Mouse (Mus musculus): ENCODE measurements around the gene Plch1. TPM values are rescaled to one million over a fixed set of nuclear protein-coding genes. Genes with fewer than 3 reads are reported as not detected.

Plch1 gene
- polyA plus RNA-seq, 1 experiment from 2014 or later, result 34.0 TPM

GRCm38 (mm10) chr3:63805496-63805895 lies 93.8 kb downstream of the Plch1 start:
- no peak for ATAC-seq (ENCODE audit: low FRiP score, low read depth)
- WGBS, result 83% methylated on average over 2 of the region's 2 CpGs
- no peak overlapping the region for H3K4me3 ChIP-seq
- no peak overlapping the region for H3K9ac ChIP-seq (replicated peaks)
- no peak overlapping the region for H3K27ac ChIP-seq (replicated peaks)
- no peaks in the 10 kb centered on the region for H3K36me3 ChIP-seq
- no peaks in the 10 kb centered on the region for H3K4me1 ChIP-seq
- no peaks in the 10 kb centered on the region for H3K9me3 ChIP-seq
- H3K4me2 ChIP-seq (replicated peaks), result no peak overlapping the region
- no peaks in the 10 kb centered on the region for H3K27me3 ChIP-seq

DNA sequence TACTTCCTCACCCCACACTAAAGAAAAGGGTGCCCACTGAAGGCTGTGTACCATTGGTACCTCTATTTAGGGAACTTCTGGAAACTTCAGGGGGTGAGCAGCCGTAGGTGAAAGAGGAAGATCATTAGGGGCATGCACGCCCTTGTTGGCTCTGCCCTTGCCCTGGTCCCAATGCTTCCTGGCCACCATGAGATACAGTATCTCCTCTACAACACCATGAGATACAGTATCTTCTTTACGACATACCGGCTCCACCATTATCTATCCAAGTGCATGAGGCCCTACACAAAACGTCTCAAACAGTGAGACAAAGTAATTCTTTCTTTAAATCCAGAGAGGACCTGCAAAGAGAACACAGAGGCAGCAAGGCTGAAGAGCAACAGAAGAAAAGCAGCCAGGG lies 98.6 kb downstream of the Plch1 start:
- H3K9me3 ChIP-seq, result no peaks in the 10 kb centered on the region
- H3K27ac ChIP-seq (replicated peaks), result no peak overlapping the region
- no peak overlapping the region for H3K4me2 ChIP-seq (replicated peaks)
- H3K9ac ChIP-seq (replicated peaks), result no peak overlapping the region
- no peaks in the 10 kb centered on the region for H3K27me3 ChIP-seq
- H3K4me1 ChIP-seq, result 0 out of 2 replicates have a peak, but pooled peaks cover 3% of the 10 kb centered on the region
- no peak overlapping the region for H3K4me3 ChIP-seq
- H3K36me3 ChIP-seq, result no peaks in the 10 kb centered on the region
- 84% methylated on average over 5 of the region's 5 CpGs for WGBS
- no peak for ATAC-seq (ENCODE audit: low FRiP score, low read depth)

GRCm38 (mm10) chr3:63786805-63787365 lies 112.4 kb downstream of the Plch1 start:
- 44% methylated on average over 5 of the region's 5 CpGs for WGBS
- 0 out of 2 replicates have a peak, but pooled peaks have one; percentile 52 for ATAC-seq (ENCODE audit: low FRiP score, low read depth)
- H3K27ac ChIP-seq (replicated peaks), result no peak overlapping the region; the same call in 1 of the 2 replicates

GRCm38 (mm10) chr3:63772617-63773305 lies 126.5 kb downstream of the Plch1 start:
- no peaks in the 10 kb centered on the region for H3K27me3 ChIP-seq
- no peak overlapping the region for H3K9ac ChIP-seq (replicated peaks)
- WGBS, result 88% methylated on average over 7 of the region's 7 CpGs
- no peak overlapping the region for H3K27ac ChIP-seq (replicated peaks)
- no peaks in the 10 kb centered on the region for H3K9me3 ChIP-seq
- no peak overlapping the region for H3K4me2 ChIP-seq (replicated peaks)
- ATAC-seq (ENCODE audit: low FRiP score, low read depth), result no peak
- no peak overlapping the region for H3K4me3 ChIP-seq
- H3K36me3 ChIP-seq, result 0 out of 2 replicates have a peak, but pooled peaks cover 11% of the 10 kb centered on the region
- H3K4me1 ChIP-seq, result no peaks in the 10 kb centered on the region

More at GRCm38 (mm10) chr3:63786805-63787365, 112.4 kb downstream of the Plch1 start:
- Histone ChIP-seq H3K4me3 (no peak overlapping the region), H3K36me3 (no peaks in the 10 kb centered on the region), H3K9me3 (no peaks in the 10 kb centered on the region), H3K4me1 (peaks cover 12% of the 10 kb centered on the region; the same call in 1 of the 2 replicates), H3K4me2 (replicated peaks) (no peak overlapping the region), H3K27me3 (no peaks in the 10 kb centered on the region), H3K9ac (replicated peaks) (no peak overlapping the region)

- no peak overlapping the region for H3K9ac ChIP-seq (replicated peaks)
- H3K4me1 ChIP-seq, result no peaks in the 10 kb centered on the region
- no peaks in the 10 kb centered on the region for H3K27me3 ChIP-seq
- ATAC-seq (ENCODE audit: low FRiP score, low read depth), result no peak
- 0 out of 2 replicates have a peak, but pooled peaks cover 11% of the 10 kb centered on the region for H3K36me3 ChIP-seq
- no peak overlapping the region for H3K27ac ChIP-seq (replicated peaks)
- H3K4me2 ChIP-seq (replicated peaks), result no peak overlapping the region
- 73% methylated on average over 1 of the region's 1 CpGs for WGBS
- H3K9me3 ChIP-seq, result no peaks in the 10 kb centered on the region
- H3K4me3 ChIP-seq, result no peak overlapping the region
Observed at GRCm38 (mm10) chr3:63760821-63761220, 138.5 kb downstream of the Plch1 start.

- H3K27me3 ChIP-seq, result no peaks in the 10 kb centered on the region
- peaks cover 7% of the 10 kb centered on the region; the same call in 1 of the 2 replicates for H3K4me1 ChIP-seq
- 51% methylated on average over 2 of the region's 2 CpGs for WGBS
- peaks cover 29% of the 10 kb centered on the region for H3K36me3 ChIP-seq
- H3K9me3 ChIP-seq, result no peaks in the 10 kb centered on the region
- H3K9ac ChIP-seq (replicated peaks), result no peak overlapping the region
- H3K27ac ChIP-seq (replicated peaks), result peak overlapping the region; percentile 61
- no peak overlapping the region for H3K4me3 ChIP-seq
- no peak overlapping the region for H3K4me2 ChIP-seq (replicated peaks)
- no peak for ATAC-seq (ENCODE audit: low FRiP score, low read depth)
Observed at GRCm38 (mm10) chr3:63740073-63740472, 159.2 kb downstream of the Plch1 start.

DNA sequence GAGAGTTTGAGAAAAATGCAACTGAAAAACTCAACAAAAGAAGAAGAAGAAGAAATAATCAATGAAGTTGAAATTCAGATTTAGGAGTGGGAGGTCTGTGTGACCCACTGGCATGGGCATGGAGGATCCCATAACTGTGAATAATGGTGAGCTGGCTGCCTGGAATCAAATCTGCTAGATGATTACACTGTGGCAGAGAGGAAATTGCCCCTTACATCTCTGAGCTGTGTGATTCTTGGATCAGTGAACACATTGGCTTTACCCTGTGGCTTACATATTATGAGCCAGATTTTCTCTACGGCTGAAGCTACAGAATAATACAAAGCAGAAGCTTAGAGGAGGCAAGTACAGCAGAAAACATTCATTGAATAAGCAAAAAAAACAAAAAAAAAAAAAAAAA lies 170.9 kb downstream of the Plch1 start:
- Histone ChIP-seq H3K27me3 (no peaks in the 10 kb centered on the region), H3K9ac (replicated peaks) (no peak overlapping the region), H3K36me3 (0 out of 2 replicates have a peak, but pooled peaks cover 7% of the 10 kb centered on the region), H3K4me2 (replicated peaks) (no peak overlapping the region), H3K27ac (replicated peaks) (no peak overlapping the region), H3K4me1 (peaks cover 11% of the 10 kb centered on the region), H3K4me3 (no peak overlapping the region), H3K9me3 (no peaks in the 10 kb centered on the region)
- no peak for ATAC-seq (ENCODE audit: low FRiP score, low read depth)
- WGBS, result 61% methylated on average over 1 of the region's 1 CpGs

GRCm38 (mm10) chr3:63726667-63727342 lies 172.5 kb downstream of the Plch1 start:
- Histone ChIP-seq H3K9me3 (no peaks in the 10 kb centered on the region), H3K4me3 (no peak overlapping the region), H3K4me1 (peaks cover 11% of the 10 kb centered on the region), H3K9ac (replicated peaks) (no peak overlapping the region), H3K36me3 (peaks cover 11% of the 10 kb centered on the region; the same call in 1 of the 2 replicates), H3K27me3 (no peaks in the 10 kb centered on the region), H3K27ac (replicated peaks) (peak overlapping the region; percentile 75), H3K4me2 (replicated peaks) (no peak overlapping the region)
- WGBS, result 59% methylated on average over 4 of the region's 4 CpGs
- ATAC-seq (ENCODE audit: low FRiP score, low read depth), result peak; percentile 30; the same call in 1 of the 2 replicates

DNA sequence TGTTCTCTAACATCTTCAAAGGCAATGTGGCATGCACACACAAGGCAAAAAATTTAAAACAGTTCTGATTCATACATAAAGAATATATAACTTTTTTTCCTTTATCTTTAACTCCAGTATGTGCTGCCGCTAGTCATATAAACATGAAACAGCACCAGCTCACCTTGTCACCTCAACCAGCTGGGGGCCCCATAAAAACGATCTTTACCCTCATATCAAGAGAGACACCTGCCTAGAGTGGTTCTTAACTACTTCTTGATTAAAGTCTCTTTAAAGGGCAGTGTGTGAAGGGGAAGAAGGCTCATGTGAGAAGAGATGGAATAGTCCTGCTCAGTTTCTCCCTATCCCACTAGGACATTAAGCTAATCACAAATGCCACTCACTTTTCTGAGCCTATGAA lies 205.6 kb downstream of the Plch1 start:
- H3K36me3 ChIP-seq, result peaks cover 15% of the 10 kb centered on the region
- WGBS, result 82% methylated on average over 2 of the region's 2 CpGs
- no peaks in the 10 kb centered on the region for H3K9me3 ChIP-seq
- H3K4me1 ChIP-seq, result no peaks in the 10 kb centered on the region
- H3K27me3 ChIP-seq, result no peaks in the 10 kb centered on the region
- ATAC-seq (ENCODE audit: low FRiP score, low read depth), result no peak
- no peak overlapping the region for H3K4me3 ChIP-seq
- H3K27ac ChIP-seq (replicated peaks), result no peak overlapping the region
- H3K9ac ChIP-seq (replicated peaks), result no peak overlapping the region
- no peak overlapping the region for H3K4me2 ChIP-seq (replicated peaks)

DNA sequence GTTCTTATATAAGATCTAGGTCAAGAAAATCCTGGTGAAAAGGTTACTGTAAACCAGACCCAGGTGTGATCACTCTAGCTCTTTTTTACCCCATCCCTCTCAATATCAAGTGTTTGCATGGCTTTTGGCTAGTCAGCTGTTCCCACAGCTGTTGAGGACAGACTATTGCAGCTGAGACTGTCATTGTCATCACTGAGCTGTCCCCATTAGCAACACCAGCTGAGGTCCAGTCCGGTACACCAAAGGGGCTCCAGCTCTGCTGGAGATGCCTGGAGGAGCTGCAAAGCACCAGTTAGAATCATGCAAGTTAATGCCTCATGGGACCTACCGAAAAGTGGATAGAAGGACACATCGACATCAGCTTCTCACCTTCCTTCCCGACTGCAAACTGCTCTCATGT lies 206.5 kb downstream of the Plch1 start:
- Histone ChIP-seq H3K36me3 (peaks cover 6% of the 10 kb centered on the region), H3K27ac (replicated peaks) (no peak overlapping the region), H3K4me1 (no peaks in the 10 kb centered on the region), H3K4me2 (replicated peaks) (no peak overlapping the region), H3K27me3 (no peaks in the 10 kb centered on the region), H3K9ac (replicated peaks) (no peak overlapping the region), H3K9me3 (no peaks in the 10 kb centered on the region), H3K4me3 (no peak overlapping the region)
- 0 out of 2 replicates have a peak, but pooled peaks have one; percentile 19 for ATAC-seq (ENCODE audit: low FRiP score, low read depth)
- WGBS, result 83% methylated on average over 4 of the region's 4 CpGs

DNA sequence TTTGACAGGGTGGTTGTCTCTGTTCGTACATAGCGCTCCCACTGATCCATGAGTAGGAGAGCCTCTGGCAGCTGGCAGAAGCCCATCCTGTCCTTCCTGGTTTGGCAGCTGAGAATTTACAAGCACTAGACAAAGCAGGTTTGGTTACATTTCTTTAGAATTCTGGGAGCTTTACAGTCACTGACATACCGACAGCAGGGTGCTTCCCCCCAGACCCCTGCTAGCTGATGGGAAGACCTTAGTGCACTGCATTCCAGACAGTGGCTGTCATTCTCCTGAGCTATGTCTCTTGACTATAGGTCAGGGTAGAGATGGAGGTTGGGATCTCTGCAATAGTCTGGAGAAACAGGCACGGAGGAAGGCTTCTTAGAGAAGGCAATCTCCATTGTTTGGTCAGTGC lies 230.5 kb downstream of the Plch1 start:
- no peaks in the 10 kb centered on the region for H3K9me3 ChIP-seq
- ATAC-seq (ENCODE audit: low FRiP score, low read depth), result no peak
- no peaks in the 10 kb centered on the region for H3K4me1 ChIP-seq
- H3K36me3 ChIP-seq, result no peaks in the 10 kb centered on the region
- H3K27me3 ChIP-seq, result no peaks in the 10 kb centered on the region
- H3K4me2 ChIP-seq (replicated peaks), result no peak overlapping the region
- WGBS, result 65% methylated on average over 4 of the region's 4 CpGs
- H3K27ac ChIP-seq (replicated peaks), result no peak overlapping the region
- no peak overlapping the region for H3K4me3 ChIP-seq
- no peak overlapping the region for H3K9ac ChIP-seq (replicated peaks)

- 77% methylated on average over 3 of the region's 3 CpGs for WGBS
- Histone ChIP-seq H3K36me3 (no peaks in the 10 kb centered on the region), H3K27ac (replicated peaks) (no peak overlapping the region)
Observed at GRCm38 (mm10) chr3:63665307-63665706, 234.0 kb downstream of the Plch1 start.

More at GRCm38 (mm10) chr3:63665307-63665706, 234.0 kb downstream of the Plch1 start:
- H3K9me3 ChIP-seq, result no peaks in the 10 kb centered on the region
- H3K27me3 ChIP-seq, result no peaks in the 10 kb centered on the region
- no peaks in the 10 kb centered on the region for H3K4me1 ChIP-seq
- H3K4me2 ChIP-seq (replicated peaks), result no peak overlapping the region
- H3K4me3 ChIP-seq, result no peak overlapping the region
- no peak for ATAC-seq (ENCODE audit: low FRiP score, low read depth)
- H3K9ac ChIP-seq (replicated peaks), result no peak overlapping the region
